Mouse (Mus musculus) limb, embryonic 10.5 days (tissue): ENCODE results near the gene Wnt6. TPM values are rescaled to one million over a fixed set of nuclear protein-coding genes. Genes with fewer than 3 reads are reported as not detected.
A peak's percentile ranks its signal among the peaks of the same experiment; 100 is the strongest.

Experiments used
- DNase-seq: peaks from one replicate; pipeline ENCODE4 v3.0.0-alpha.2; 2017; ENCODE audit warnings: low spot score
- H3K27ac ChIP-seq: fragments of 300-500 bp; sonication (generic); 2 replicates; pipeline ENCODE4 v1.5.1; 2016; ENCODE audit warnings: mild to moderate bottlenecking
- H3K27me3 ChIP-seq: fragments of 300-500 bp; sonication (generic); 2 replicates; pipeline ENCODE4 v1.6.1; 2016; ENCODE audit warnings: low read depth, mild to moderate bottlenecking; ENCODE audit not compliant: poor library complexity, severe bottlenecking
- H3K36me3 ChIP-seq: fragments of 300-500 bp; sonication (generic); 2 replicates; pipeline ENCODE4 v1.6.1; 2016; ENCODE audit warnings: mild to moderate bottlenecking, moderate library complexity
- H3K4me1 ChIP-seq: fragments of 300-500 bp; sonication (generic); 2 replicates; pipeline ENCODE4 v1.6.1; 2016
- H3K4me3 ChIP-seq: fragments of 300-500 bp; sonication (generic); 2 replicates; pipeline ENCODE4 v1.5.1; 2016; ENCODE audit warnings: mild to moderate bottlenecking, moderate library complexity
- H3K9me3 ChIP-seq: fragments of 300-500 bp; sonication (generic); replicated peaks from 2 replicates; pipeline ENCODE4 v1.6.1; 2016; ENCODE audit warnings: mild to moderate bottlenecking
- whole genome bisulfite sequencing: fragments of 180-500 bp; shearing (Covaris S2); methylation state at CpG from one replicate; pipeline ENCODE4 v1.1.7; 2016; 5-methylcytosine and 5-hydroxymethylcytosine counted together
- polyA plus RNA-seq: library from polyadenylated mRNA; unstranded; fragments of >200 nt; fragmentation: Nextera tagmentation; extraction: Ambion mirVana; gene quantifications from 2 replicates; pipeline ENCODE4 v1.2.1, GENCODE M21; 2016

The Wnt6 gene
- polyA plus RNA-seq, 1 experiment from 2014 or later, result 30.1 TPM

DNA sequence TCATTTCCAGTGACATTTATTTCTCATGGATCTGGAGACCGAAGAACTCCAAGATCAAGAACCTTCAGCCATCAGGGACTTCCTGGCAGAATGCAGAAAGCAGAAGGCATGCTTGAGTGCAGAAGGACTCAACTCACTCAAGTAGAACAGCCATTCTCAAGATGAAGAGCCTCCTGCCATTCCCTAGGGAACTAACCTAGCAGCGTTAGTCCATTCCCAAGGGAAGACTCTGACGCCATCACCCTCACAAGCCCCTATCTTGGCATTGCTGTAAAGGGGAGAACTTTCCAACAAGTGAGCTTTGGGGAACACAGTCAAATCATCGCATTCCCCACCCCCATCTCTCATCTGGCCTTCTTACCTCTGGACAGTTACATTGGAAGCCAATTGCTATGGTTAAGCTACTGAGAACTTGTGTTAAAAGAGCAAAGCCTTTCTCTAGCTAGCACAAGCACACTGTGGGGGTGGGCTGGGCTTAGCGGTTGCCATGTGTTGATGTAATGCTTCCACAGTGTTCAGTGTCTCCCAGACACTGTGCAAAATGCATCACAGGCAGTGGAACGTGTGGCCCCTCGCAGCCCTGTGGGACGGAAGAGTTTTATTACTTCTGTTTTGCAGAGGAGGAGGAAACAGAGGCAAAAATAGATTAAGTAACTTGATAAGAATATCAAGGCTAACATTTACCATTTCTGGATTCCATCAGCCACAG, 18.3 kb upstream of the Wnt6 start:
- DNase-seq, result no peak
- Histone ChIP-seq H3K4me3 (no peak overlapping the region), H3K27me3 (peaks cover 16% of the 10 kb centered on the region), H3K36me3 (no peaks in the 10 kb centered on the region), H3K9me3 (no peaks in the 10 kb centered on the region), H3K4me1 (peaks cover 20% of the 10 kb centered on the region), H3K27ac (no peak overlapping the region)
- 87% methylated on average over 8 of the region's 8 CpGs for WGBS

DNA sequence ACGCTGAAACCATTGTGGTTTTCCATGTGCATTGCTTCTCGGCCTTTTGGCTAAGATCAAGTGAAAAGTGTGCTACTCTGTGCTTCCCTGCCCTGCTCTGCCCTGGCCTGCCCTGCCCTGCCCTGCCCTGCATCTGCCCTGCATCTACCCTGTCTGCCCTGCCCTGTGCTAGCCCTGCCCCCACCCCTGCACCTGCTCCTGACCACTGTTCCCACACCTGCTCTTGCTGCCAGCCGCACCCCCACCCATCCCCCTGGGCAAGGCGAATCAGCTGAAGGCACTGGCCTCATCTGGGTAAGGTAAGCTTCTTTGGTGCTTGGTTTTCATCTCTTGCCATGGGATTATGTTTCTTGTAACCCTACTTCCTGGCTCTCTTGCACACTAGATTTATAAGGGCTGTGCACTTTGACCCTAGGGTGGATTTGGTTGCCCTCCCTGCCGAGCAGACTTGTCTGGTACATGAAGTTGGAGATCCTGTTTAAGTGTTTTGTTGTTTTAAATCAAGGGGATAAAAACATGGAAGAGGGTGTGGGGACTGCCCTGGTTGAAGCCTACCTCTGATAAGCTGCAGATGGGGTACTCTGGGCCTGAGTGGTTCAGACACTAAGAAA, 17.4 kb upstream of the Wnt6 start:
- Histone ChIP-seq H3K4me3 (no peak overlapping the region), H3K4me1 (peaks cover 15% of the 10 kb centered on the region), H3K9me3 (no peaks in the 10 kb centered on the region), H3K27me3 (peaks cover 8% of the 10 kb centered on the region), H3K27ac (no peak overlapping the region), H3K36me3 (no peaks in the 10 kb centered on the region)
- no peak for DNase-seq
- 62% methylated on average over 5 of the region's 5 CpGs for WGBS

DNA sequence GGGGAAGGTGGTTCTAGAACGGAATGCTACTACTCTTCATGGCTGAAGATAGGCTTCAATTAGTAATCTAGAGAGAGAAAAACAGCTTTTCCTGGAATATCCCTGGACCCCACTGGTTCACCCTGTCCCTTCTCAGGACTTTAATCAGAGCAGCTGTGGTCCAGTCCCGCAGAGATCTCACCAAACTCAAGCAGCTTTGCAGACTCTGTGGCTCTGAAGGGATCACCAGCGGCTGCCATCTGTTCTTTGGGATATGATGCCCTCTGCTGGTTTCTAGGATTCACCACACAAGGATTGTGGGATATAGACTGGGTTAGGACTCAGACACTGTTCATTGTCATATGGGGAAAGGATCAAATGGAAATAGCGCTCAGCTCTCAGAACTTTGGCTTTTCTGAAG, 11.9 kb upstream of the Wnt6 start:
- 31% methylated on average over 4 of the region's 4 CpGs for WGBS
- H3K4me3 ChIP-seq, result no peak overlapping the region
- no peaks in the 10 kb centered on the region for H3K36me3 ChIP-seq
- peaks cover 28% of the 10 kb centered on the region for H3K27me3 ChIP-seq
- no peak for DNase-seq
- no peak overlapping the region for H3K27ac ChIP-seq
- no peaks in the 10 kb centered on the region for H3K9me3 ChIP-seq
- H3K4me1 ChIP-seq, result no peaks in the 10 kb centered on the region

DNA sequence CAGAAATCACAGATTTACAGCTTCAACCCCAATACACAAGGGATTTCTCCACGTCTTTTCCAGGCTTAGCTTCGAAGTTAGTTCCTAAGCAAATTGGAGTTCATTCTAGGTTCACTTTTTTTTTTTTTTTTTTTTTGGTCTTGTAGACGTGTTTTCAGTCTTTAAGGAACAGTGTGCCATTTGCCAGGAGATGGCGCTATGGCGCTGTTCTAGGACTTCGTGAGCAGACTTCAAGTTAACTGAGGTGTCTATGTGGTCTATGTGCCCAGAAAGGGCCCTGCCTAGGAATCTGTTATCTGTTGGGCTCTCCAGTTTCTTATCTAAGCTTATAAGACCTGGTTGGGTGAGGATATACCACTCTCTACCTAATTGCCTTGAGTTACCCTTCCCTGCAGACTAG, 8.6 kb upstream of the Wnt6 start:
- Histone ChIP-seq H3K9me3 (no peaks in the 10 kb centered on the region), H3K36me3 (no peaks in the 10 kb centered on the region), H3K27me3 (peaks cover 46% of the 10 kb centered on the region), H3K4me1 (no peaks in the 10 kb centered on the region), H3K4me3 (no peak overlapping the region), H3K27ac (no peak overlapping the region)
- WGBS, result 4% methylated on average over 6 of the region's 6 CpGs
- DNase-seq, result peak; percentile 79

DNA sequence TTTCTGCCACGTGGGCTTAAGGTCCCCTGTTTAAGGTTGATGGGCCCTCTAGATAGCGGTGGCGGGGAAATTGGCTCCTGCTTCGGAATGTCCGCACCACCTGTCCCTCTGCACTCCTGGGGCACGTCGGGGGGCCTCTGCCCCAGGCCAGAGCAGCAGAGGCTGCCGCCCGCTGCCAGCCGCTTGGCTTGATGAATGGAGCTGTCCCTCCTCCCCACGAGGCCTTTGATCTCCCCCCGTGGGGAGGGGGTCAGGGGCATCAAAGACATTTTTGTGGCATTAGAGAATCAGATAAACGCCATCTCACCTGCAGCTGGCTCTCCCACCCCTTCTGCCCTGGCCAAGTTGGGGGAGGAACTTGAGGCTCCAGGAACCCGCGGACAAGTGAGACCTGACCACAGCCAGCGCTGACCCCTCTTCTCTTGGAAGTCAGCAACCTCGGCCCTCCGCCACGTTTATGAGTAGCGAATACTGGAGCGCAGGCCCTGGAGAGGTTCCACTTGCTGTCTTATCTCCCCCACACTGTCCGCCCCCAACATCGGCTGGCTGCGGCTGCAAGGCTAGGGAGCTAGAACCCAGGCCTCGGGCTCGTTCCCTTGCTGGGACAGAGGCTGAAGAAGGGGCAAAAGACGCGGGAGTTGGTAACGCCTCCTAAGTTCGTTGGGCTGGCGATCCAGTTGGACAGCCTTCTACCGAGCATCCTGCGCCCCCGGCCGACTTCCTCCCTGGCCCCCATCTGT, 795 bp upstream of the Wnt6 start:
- peaks cover 44% of the 10 kb centered on the region for H3K4me1 ChIP-seq
- H3K4me3 ChIP-seq, result peak overlapping the region; percentile 59
- DNase-seq, result peak; percentile 64
- no peaks in the 10 kb centered on the region for H3K9me3 ChIP-seq
- no peaks in the 10 kb centered on the region for H3K36me3 ChIP-seq
- peaks cover 96% of the 10 kb centered on the region for H3K27me3 ChIP-seq
- under 1% methylated on average over 35 of the region's 35 CpGs for WGBS
- no peak overlapping the region for H3K27ac ChIP-seq

DNA sequence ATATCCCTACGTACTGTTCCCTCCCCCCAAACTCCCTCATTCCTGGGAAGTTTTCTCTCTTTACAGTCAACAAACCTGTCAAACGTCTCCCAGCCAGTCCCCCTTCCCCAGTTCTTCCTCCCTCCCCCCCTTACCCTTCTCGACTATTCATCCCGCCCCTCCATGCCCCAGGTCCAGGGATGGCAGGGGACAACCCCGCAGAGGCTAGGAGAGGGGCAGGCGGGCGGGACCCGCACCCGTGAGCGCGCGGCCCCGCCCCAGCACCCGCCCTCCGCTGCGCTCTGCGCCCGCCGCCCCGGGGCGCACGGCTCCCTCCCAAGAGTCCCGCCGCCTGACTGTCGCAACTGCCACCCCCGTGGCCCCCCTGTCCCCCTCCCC, 236 bp upstream of the Wnt6 start:
- Histone ChIP-seq H3K4me3 (peak overlapping the region; percentile 59), H3K4me1 (peaks cover 50% of the 10 kb centered on the region), H3K36me3 (no peaks in the 10 kb centered on the region), H3K27ac (peak overlapping the region; percentile 26; the same call in 1 of the 2 replicates), H3K9me3 (no peaks in the 10 kb centered on the region), H3K27me3 (peaks cover 99% of the 10 kb centered on the region)
- DNase-seq, result no peak
- under 1% methylated on average over 26 of the region's 26 CpGs for WGBS

- WGBS, result under 1% methylated on average over 51 of the region's 51 CpGs
- H3K9me3 ChIP-seq, result no peaks in the 10 kb centered on the region
- H3K27me3 ChIP-seq, result peaks cover 99% of the 10 kb centered on the region
- H3K36me3 ChIP-seq, result no peaks in the 10 kb centered on the region
- peak overlapping the region; percentile 59 for H3K4me3 ChIP-seq
- DNase-seq, result peak; percentile 68
- peak overlapping the region; percentile 26 for H3K27ac ChIP-seq
- peaks cover 56% of the 10 kb centered on the region for H3K4me1 ChIP-seq
Measured at GRCm38 (mm10) chr1:74771931-74772620, 384 bp downstream of the Wnt6 start.

GRCm38 (mm10) chr1:74773136-74773535, 1.4 kb downstream of the Wnt6 start:
- peak overlapping the region; percentile 59 for H3K4me3 ChIP-seq
- no peaks in the 10 kb centered on the region for H3K36me3 ChIP-seq
- WGBS, result 0% methylated on average over 15 of the region's 15 CpGs
- peaks cover 100% of the 10 kb centered on the region for H3K27me3 ChIP-seq
- peak; percentile 77 for DNase-seq
- no peak overlapping the region for H3K27ac ChIP-seq
- peaks cover 56% of the 10 kb centered on the region for H3K4me1 ChIP-seq
- H3K9me3 ChIP-seq, result no peaks in the 10 kb centered on the region

DNA sequence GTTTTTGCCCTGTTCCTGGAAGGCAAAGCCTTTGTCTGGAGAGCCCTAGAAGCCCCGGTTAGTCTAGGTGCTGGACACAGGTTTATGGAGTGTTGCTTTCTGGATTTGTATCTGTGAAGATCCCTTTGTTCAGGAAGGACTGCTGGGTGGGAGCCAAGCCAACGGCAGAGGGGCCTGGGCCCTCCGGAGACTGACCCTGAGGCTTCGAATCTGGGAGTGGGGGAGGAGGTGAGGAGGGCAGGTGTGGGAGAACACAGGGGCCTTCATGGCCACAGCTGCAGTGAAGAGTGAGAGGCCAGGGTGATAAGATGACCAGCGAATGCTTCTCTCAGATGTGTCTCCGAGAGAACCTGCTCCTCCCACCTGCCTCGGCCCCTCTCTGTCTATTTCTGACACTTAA, 2.4 kb downstream of the Wnt6 start:
- H3K27ac ChIP-seq, result no peak overlapping the region
- H3K4me1 ChIP-seq, result peaks cover 56% of the 10 kb centered on the region
- peak overlapping the region; percentile 7; the same call in 1 of the 2 replicates for H3K4me3 ChIP-seq
- 12% methylated on average over 7 of the region's 7 CpGs for WGBS
- peaks cover 100% of the 10 kb centered on the region for H3K27me3 ChIP-seq
- no peaks in the 10 kb centered on the region for H3K9me3 ChIP-seq
- DNase-seq, result no peak
- no peaks in the 10 kb centered on the region for H3K36me3 ChIP-seq

DNA sequence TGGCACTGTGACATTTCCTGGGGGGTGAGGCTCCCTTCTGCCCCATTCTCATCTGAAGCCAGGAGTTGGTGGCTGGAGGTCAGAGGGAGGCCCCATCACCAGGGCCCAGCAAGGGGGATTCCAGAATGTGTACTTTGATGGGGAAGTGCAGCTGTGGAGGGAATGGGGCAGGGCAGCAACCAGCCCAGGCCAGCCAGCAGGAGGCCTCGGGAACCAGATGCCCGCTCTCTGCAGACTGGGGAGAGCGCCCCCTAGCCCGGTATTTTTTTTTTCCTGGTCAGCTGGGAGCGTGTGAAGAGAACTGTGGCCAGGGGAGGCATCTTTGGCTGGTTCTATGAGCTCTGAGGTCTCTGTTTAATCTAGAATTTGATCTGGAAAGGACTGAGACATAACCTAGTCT, 4.1 kb downstream of the Wnt6 start:
- Histone ChIP-seq H3K27ac (no peak overlapping the region; the same call in 1 of the 2 replicates), H3K4me1 (peaks cover 50% of the 10 kb centered on the region), H3K4me3 (no peak overlapping the region), H3K27me3 (peaks cover 100% of the 10 kb centered on the region), H3K9me3 (no peaks in the 10 kb centered on the region), H3K36me3 (no peaks in the 10 kb centered on the region)
- no peak for DNase-seq
- WGBS, result 14% methylated on average over 5 of the region's 5 CpGs

DNA sequence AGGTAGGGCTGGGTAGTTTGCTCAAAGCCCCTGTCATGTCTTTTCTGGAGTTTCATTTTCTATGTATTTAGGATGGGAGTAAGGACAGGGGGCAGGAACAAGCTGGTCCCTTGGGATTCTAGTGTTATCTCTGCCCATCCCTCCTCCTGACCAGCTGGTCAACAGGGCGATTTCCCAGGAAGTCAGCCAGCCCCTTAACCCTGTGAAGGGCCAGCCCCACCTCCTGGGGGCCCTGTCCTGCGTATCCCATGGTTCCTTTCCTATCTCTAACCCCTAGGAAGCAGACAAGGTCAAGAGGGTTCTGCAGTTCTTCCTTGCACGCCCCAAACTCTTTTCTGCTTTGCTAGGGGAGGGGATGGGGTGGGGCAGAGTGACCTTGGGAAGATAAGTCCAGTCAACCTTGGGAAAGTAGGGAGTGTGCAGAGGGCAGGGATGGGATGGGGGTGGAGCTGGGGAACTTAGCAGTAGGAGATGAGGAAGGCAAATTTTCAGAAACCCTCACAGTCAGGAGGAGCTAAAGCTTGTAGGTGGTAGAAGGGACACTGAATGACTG, 7.3 kb downstream of the Wnt6 start:
- H3K27ac ChIP-seq, result no peak overlapping the region
- H3K9me3 ChIP-seq, result no peaks in the 10 kb centered on the region
- H3K4me1 ChIP-seq, result peaks cover 40% of the 10 kb centered on the region
- peaks cover 100% of the 10 kb centered on the region for H3K27me3 ChIP-seq
- no peak overlapping the region for H3K4me3 ChIP-seq
- DNase-seq, result no peak
- H3K36me3 ChIP-seq, result no peaks in the 10 kb centered on the region; the same call in 1 of the 2 replicates
- WGBS, result 32% methylated on average over 3 of the region's 3 CpGs

DNA sequence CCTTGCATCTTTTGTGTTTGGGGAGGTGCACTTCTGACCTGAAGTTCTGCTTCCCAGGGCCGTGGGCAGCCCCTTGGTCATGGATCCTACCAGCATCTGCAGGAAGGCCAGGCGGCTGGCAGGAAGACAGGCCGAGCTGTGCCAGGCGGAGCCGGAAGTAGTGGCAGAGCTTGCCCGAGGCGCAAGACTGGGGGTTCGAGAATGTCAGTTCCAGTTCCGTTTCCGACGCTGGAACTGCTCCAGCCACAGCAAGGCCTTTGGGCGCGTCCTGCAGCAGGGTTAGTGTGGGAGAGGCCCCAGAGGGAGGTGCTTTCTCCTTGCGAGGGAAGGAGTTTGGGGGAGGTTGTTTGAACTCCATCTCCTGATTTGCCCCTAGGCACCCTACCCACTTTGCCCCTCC, 10.4 kb downstream of the Wnt6 start:
- Histone ChIP-seq H3K9me3 (no peaks in the 10 kb centered on the region), H3K36me3 (no peaks in the 10 kb centered on the region; the same call in 1 of the 2 replicates), H3K4me1 (peaks cover 22% of the 10 kb centered on the region), H3K4me3 (peak overlapping the region; percentile 10; the same call in 1 of the 2 replicates), H3K27me3 (peaks cover 98% of the 10 kb centered on the region), H3K27ac (no peak overlapping the region)
- DNase-seq, result no peak
- WGBS, result 25% methylated on average over 14 of the region's 14 CpGs
